Mouse (Mus musculus) ZHBTc4 (cell line): ENCODE data around the gene Nmb.
"Not testable (repeated sequence)": the region's sequence is repeated elsewhere in the genome, so short reads cannot be mapped to it uniquely, and the experiment has no call there.

ENCODE experiments used
- DNase-seq: peaks from one replicate; pipeline ENCODE4 v3.0.0-alpha.2; 2011; ENCODE audit warnings: low read depth, low spot score

Nmb gene

GRCm38 (mm10) chr7:80904921-80905515 is at the start of gene Nmb:
Nmb (minus strand) TSS chr7:80905076.
- DNase-seq = peak; percentile 89

- no peak for DNase-seq
Measured at GRCm38 (mm10) chr7:80954251-80954650, 49.4 kb upstream of the Nmb start.

- DNase-seq = no peak
Measured at GRCm38 (mm10) chr7:80952140-80952539, 47.3 kb upstream of the Nmb start.

- no peak for DNase-seq
Measured at GRCm38 (mm10) chr7:80951461-80951860, 46.6 kb upstream of the Nmb start.

GRCm38 (mm10) chr7:80947445-80948350 is 42.8 kb upstream of the Nmb start, which contains the start of gene Sec11a:
Sec11a (minus strand) TSS chr7:80947780.
- peak; percentile 97 for DNase-seq

- peak; percentile 24 for DNase-seq
Measured at GRCm38 (mm10) chr7:80939808-80940207, 34.9 kb upstream of the Nmb start.

GRCm38 (mm10) chr7:80937304-80937666 is 32.4 kb upstream of the Nmb start:
- DNase-seq = not testable (repeated sequence)

- DNase-seq = not testable (repeated sequence)
Measured at GRCm38 (mm10) chr7:80936617-80937303, 31.9 kb upstream of the Nmb start.

- DNase-seq = no peak
Measured at GRCm38 (mm10) chr7:80935834-80936233, 31.0 kb upstream of the Nmb start.

GRCm38 (mm10) chr7:80932777-80933176 is 27.9 kb upstream of the Nmb start:
- DNase-seq = no peak

GRCm38 (mm10) chr7:80931618-80932207 is 26.8 kb upstream of the Nmb start:
- no peak for DNase-seq

- DNase-seq = no peak
Measured at GRCm38 (mm10) chr7:80923165-80923564, 18.3 kb upstream of the Nmb start.

- DNase-seq = no peak
Measured at GRCm38 (mm10) chr7:80919647-80920008, 14.8 kb upstream of the Nmb start.

- DNase-seq = no peak
Measured at GRCm38 (mm10) chr7:80918982-80919646, 14.2 kb upstream of the Nmb start.

GRCm38 (mm10) chr7:80917916-80918465 is 13.1 kb upstream of the Nmb start:
- DNase-seq = no peak

GRCm38 (mm10) chr7:80912496-80912895 is 7.6 kb upstream of the Nmb start:
- peak; percentile 40 for DNase-seq

GRCm38 (mm10) chr7:80911053-80911452 is 6.2 kb upstream of the Nmb start:
- DNase-seq = peak; percentile 97

GRCm38 (mm10) chr7:80903625-80904422 is 1.1 kb downstream of the Nmb start:
- no peak for DNase-seq

GRCm38 (mm10) chr7:80901541-80902274 is 3.2 kb downstream of the Nmb start:
- DNase-seq = no peak
